Mouse (Mus musculus) kidney, embryonic 16.5 days (tissue): Measurements from ENCODE around the gene Zkscan17. TPM values are rescaled to one million over a fixed set of nuclear protein-coding genes. Genes with fewer than 3 reads are reported as not detected.

Experiments
- ATAC-seq: fragments of 200-750 bp; cut with Nextera tagmentation; 2 replicates; pipeline ENCODE4 v1.8.0; 2017; ENCODE audit warnings: moderate TSS enrichment; ENCODE audit not compliant: low FRiP score, low TSS enrichment
- H3K27ac ChIP-seq: fragments of 300-500 bp; sonication (generic); 2 replicates; pipeline ENCODE4 v1.5.1; 2014; ENCODE audit warnings: low read length
- H3K27me3 ChIP-seq: fragments of 300-500 bp; sonication (generic); 2 replicates; pipeline ENCODE4 v1.6.1; 2014; ENCODE audit warnings: low read length, control low read depth, mixed read lengths; ENCODE audit not compliant: insufficient read depth
- H3K36me3 ChIP-seq: fragments of 300-500 bp; sonication (generic); 2 replicates; pipeline ENCODE4 v1.6.1; 2014; ENCODE audit warnings: low read length, control low read depth, mixed read lengths; ENCODE audit not compliant: insufficient read depth
- H3K4me1 ChIP-seq: fragments of 300-500 bp; sonication (generic); 2 replicates; pipeline ENCODE4 v1.6.1; 2014; ENCODE audit warnings: low read length, control low read depth, mixed read lengths; ENCODE audit not compliant: insufficient read depth
- H3K4me2 ChIP-seq: fragments of 300-500 bp; sonication (generic); replicated peaks from 2 replicates; pipeline ENCODE4 v1.6.1; 2014; ENCODE audit warnings: low read depth, low read length
- H3K4me3 ChIP-seq: fragments of 300-500 bp; sonication (generic); 2 replicates; pipeline ENCODE4 v1.5.1; 2014; ENCODE audit warnings: mild to moderate bottlenecking, low read length
- H3K9ac ChIP-seq: fragments of 300-500 bp; sonication (generic); replicated peaks from 2 replicates; pipeline ENCODE4 v1.6.1; 2014; ENCODE audit warnings: low read length
- H3K9me3 ChIP-seq: fragments of 300-500 bp; sonication (generic); 2 replicates; pipeline ENCODE4 v1.6.1; 2016; ENCODE audit warnings: low read length, control low read depth
- WGBS: fragments of 180-500 bp; shearing (Covaris S2); extraction: QIAGEN DNeasy Blood & Tissue Kit; methylation state at CpG from one replicate; pipeline ENCODE4 v1.1.7; 2014; 5-methylcytosine and 5-hydroxymethylcytosine counted together
- polyA plus RNA-seq: library from polyadenylated mRNA; unstranded; fragments of >200 nt; fragmentation: Nextera tagmentation; extraction: Ambion mirVana; gene quantifications from 2 replicates; pipeline ENCODE4 v1.2.1, GENCODE M21; 2015

Zkscan17 gene
- polyA plus RNA-seq, 1 experiment from 2014 or later = 29.1 TPM

- H3K27ac ChIP-seq = peak overlapping the region; percentile 95
- ATAC-seq = peak; percentile 16
- under 1% methylated on average over 14 of the region's 14 CpGs for WGBS
- peak overlapping the region; percentile 68 for H3K4me3 ChIP-seq
- H3K4me2 ChIP-seq = peak overlapping the region; percentile 95
- peaks cover 28% of the 10 kb centered on the region for H3K36me3 ChIP-seq
- no peaks in the 10 kb centered on the region for H3K27me3 ChIP-seq
- H3K9ac ChIP-seq = peak overlapping the region; percentile 99
- H3K9me3 ChIP-seq = no peaks in the 10 kb centered on the region
- peaks cover 19% of the 10 kb centered on the region for H3K4me1 ChIP-seq
These were observed 19.9 kb downstream of the Zkscan17 start for GRCm38 (mm10) chr11:59506713-59507074.

GRCm38 (mm10) chr11:59505839-59506712 lies 20.5 kb downstream of the Zkscan17 start:
- peak overlapping the region; percentile 95 for H3K27ac ChIP-seq
- WGBS = 1% methylated on average over 64 of the region's 71 CpGs
- no peaks in the 10 kb centered on the region for H3K27me3 ChIP-seq
- peak overlapping the region; percentile 68 for H3K4me3 ChIP-seq
- peaks cover 34% of the 10 kb centered on the region for H3K36me3 ChIP-seq
- H3K4me2 ChIP-seq = peak overlapping the region; percentile 95
- no peaks in the 10 kb centered on the region for H3K9me3 ChIP-seq
- peak overlapping the region; percentile 99 for H3K9ac ChIP-seq
- ATAC-seq = peak; percentile 96
- H3K4me1 ChIP-seq = peaks cover 19% of the 10 kb centered on the region

- H3K4me1 ChIP-seq = peaks cover 19% of the 10 kb centered on the region
- peak overlapping the region; percentile 68 for H3K4me3 ChIP-seq
- peak; percentile 53 for ATAC-seq
- peak overlapping the region; percentile 95 for H3K27ac ChIP-seq
- H3K36me3 ChIP-seq = peaks cover 37% of the 10 kb centered on the region
- H3K27me3 ChIP-seq = no peaks in the 10 kb centered on the region
- no peaks in the 10 kb centered on the region for H3K9me3 ChIP-seq
- peak overlapping the region; percentile 95 for H3K4me2 ChIP-seq
- H3K9ac ChIP-seq = peak overlapping the region; percentile 99
- under 1% methylated on average over 21 of the region's 21 CpGs for WGBS
These were observed 21.2 kb downstream of the Zkscan17 start for GRCm38 (mm10) chr11:59505351-59505838.

- Histone ChIP-seq H3K27me3 (no peaks in the 10 kb centered on the region), H3K27ac (no peak overlapping the region), H3K4me1 (peaks cover 12% of the 10 kb centered on the region), H3K36me3 (peaks cover 68% of the 10 kb centered on the region), H3K9me3 (no peaks in the 10 kb centered on the region; the same call in 1 of the 2 replicates), H3K4me3 (no peak overlapping the region), H3K9ac (no peak overlapping the region), H3K4me2 (no peak overlapping the region)
- WGBS = 85% methylated on average over 5 of the region's 5 CpGs
- no peak for ATAC-seq
These were observed 24.4 kb downstream of the Zkscan17 start for GRCm38 (mm10) chr11:59501978-59502700.

GRCm38 (mm10) chr11:59497747-59498146 lies 28.8 kb downstream of the Zkscan17 start:
- H3K4me3 ChIP-seq = no peak overlapping the region
- H3K9me3 ChIP-seq = no peaks in the 10 kb centered on the region; the same call in 1 of the 2 replicates
- no peaks in the 10 kb centered on the region for H3K27me3 ChIP-seq
- peaks cover 96% of the 10 kb centered on the region for H3K36me3 ChIP-seq
- no peak for ATAC-seq
- H3K27ac ChIP-seq = no peak overlapping the region
- no peaks in the 10 kb centered on the region for H3K4me1 ChIP-seq
- H3K9ac ChIP-seq = no peak overlapping the region
- 92% methylated on average over 7 of the region's 7 CpGs for WGBS
- H3K4me2 ChIP-seq = no peak overlapping the region

- H3K9ac ChIP-seq = no peak overlapping the region
- no peak for ATAC-seq
- H3K27me3 ChIP-seq = no peaks in the 10 kb centered on the region
- no peaks in the 10 kb centered on the region for H3K4me1 ChIP-seq
- H3K9me3 ChIP-seq = no peaks in the 10 kb centered on the region; the same call in 1 of the 2 replicates
- H3K36me3 ChIP-seq = peaks cover 96% of the 10 kb centered on the region
- no peak overlapping the region for H3K4me3 ChIP-seq
- no peak overlapping the region for H3K27ac ChIP-seq
- H3K4me2 ChIP-seq = no peak overlapping the region
- 84% methylated on average over 6 of the region's 6 CpGs for WGBS
These were observed 29.8 kb downstream of the Zkscan17 start for GRCm38 (mm10) chr11:59496672-59497310.

GRCm38 (mm10) chr11:59486222-59486621 lies 40.3 kb downstream of the Zkscan17 start:
- peaks cover 42% of the 10 kb centered on the region for H3K36me3 ChIP-seq
- H3K4me3 ChIP-seq = no peak overlapping the region
- WGBS = 85% methylated on average over 8 of the region's 8 CpGs
- no peaks in the 10 kb centered on the region for H3K27me3 ChIP-seq
- ATAC-seq = no peak
- no peaks in the 10 kb centered on the region for H3K4me1 ChIP-seq
- H3K27ac ChIP-seq = no peak overlapping the region
- no peak overlapping the region for H3K4me2 ChIP-seq
- no peak overlapping the region for H3K9ac ChIP-seq
- H3K9me3 ChIP-seq = no peaks in the 10 kb centered on the region

GRCm38 (mm10) chr11:59485641-59486040 lies 40.9 kb downstream of the Zkscan17 start:
- Histone ChIP-seq H3K4me1 (no peaks in the 10 kb centered on the region), H3K9ac (no peak overlapping the region), H3K27ac (no peak overlapping the region), H3K9me3 (no peaks in the 10 kb centered on the region), H3K4me2 (no peak overlapping the region), H3K27me3 (no peaks in the 10 kb centered on the region), H3K36me3 (peaks cover 37% of the 10 kb centered on the region), H3K4me3 (no peak overlapping the region)
- ATAC-seq = no peak
- WGBS = 56% methylated on average over 2 of the region's 2 CpGs

- H3K27me3 ChIP-seq = no peaks in the 10 kb centered on the region
- 8% methylated on average over 2 of the region's 2 CpGs for WGBS
- H3K4me2 ChIP-seq = no peak overlapping the region
- no peak overlapping the region for H3K9ac ChIP-seq
- peaks cover 24% of the 10 kb centered on the region for H3K36me3 ChIP-seq
- no peak overlapping the region for H3K27ac ChIP-seq
- no peaks in the 10 kb centered on the region for H3K9me3 ChIP-seq
- no peak overlapping the region for H3K4me3 ChIP-seq
- H3K4me1 ChIP-seq = no peaks in the 10 kb centered on the region
- no peak for ATAC-seq
These were observed 43.3 kb downstream of the Zkscan17 start for GRCm38 (mm10) chr11:59483212-59483611.
